Mouse (Mus musculus) right cerebral cortex, postnatal 36 days (tissue): Measurements from ENCODE around the gene Ube4b.

Source experiments
- DNase-seq, 2 experiments: peaks; one replicate each; pipeline ENCODE4 v3.0.0; 2022; ENCODE audit warnings: low spot score in 2 of 2, mixed read lengths in 1 of 2

The Ube4b gene

DNA sequence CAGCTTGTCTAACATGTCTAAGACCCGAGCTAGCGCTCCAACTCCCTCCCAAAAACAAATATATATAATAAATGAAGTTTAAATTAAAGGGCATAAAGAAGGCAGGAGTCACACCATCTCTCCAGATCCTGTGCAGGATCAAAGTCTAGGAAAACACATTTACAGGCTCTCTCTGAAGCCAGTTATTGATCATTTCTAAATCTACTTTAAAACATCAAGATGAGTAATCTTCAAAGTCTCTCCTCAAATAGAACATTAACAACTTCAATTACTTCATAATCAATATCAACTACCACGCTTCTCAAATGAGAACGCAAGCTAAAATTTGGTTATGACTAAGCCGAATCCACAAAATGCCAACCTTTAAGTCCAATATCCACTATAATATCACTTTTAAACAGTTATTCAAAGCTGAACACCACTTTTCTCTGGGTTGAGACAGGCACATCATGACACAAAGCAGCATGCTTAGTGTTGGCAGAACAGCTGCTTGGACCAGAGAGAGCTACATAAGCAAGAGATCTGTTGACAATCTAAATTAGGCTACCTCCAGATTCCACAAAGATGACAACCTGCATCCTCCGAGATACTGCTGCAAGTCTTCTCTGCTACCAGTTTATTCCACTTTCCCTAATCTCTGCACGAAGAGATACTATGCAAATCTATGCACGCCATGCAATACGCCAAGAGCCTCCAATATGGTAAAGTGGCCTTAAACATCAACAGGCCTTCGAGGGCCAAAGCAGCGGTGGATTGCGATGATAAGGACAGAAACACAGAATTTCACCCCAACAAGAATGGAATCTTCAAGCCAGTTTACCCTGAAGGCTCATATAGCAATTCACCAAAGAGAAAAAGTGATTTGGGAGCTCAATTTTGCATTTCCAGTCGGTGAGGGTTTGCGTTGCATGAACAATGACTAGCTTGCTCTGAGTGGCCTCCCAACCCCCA is 120.5 kb downstream of the Ube4b start:
- no peak for DNase-seq

DNA sequence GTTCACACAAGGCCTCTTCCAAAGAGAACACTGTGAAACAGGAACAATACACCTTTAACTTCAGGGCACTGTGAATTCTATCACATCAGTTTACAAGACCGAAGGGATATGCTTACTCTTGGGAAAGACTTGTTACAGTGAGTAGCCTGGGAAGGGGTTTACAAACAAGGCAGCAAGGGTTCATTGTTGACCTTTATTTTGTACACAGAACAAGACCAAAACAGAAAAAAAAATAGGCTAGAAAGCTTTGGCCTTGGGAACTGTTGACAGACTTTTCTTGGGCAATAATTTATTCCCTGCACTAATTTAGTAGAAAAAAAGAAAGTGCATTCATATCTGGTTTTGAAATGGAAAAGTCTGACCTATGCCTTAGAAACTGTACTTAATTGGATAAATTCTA is 122.1 kb downstream of the Ube4b start:
- DNase-seq, result no peak

DNA sequence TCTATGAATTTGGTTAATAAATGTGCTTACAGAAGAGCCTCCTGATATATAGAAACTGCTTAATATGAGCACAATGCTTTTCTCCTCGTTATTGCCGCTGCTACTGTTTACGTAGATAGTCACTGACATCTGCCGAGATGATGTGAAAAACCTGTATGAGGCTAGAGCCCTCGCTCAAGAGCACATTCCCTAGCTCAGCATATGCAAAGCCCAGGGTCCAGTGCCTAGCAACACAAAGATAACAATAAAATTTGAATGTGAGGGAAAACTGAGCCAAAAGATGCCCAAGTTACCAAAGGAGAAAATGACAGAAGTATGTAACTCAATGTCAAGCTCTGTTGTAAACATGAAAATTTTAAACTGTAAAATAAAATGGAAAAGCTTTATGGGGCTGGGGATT is 123.0 kb downstream of the Ube4b start:
- DNase-seq, result no peak

DNA sequence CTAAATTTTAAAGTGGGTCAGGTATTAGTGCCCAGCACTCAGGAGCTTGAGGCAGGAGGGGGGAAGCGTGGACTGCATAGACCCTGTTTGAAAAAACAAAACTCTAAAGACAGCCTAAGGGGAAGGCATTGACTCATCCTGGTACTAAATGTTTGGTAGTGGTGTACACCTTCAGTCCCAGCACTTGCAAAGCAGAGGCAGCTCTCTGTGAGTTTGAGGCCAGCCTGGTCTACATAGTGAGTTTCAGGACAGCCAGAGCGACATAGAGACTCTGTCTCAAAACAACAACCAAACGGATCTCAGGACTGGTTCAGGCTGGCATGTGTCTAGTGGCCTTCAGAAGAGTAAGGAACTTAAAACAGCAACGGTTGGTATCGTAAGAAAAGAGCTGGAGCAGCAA is 123.8 kb downstream of the Ube4b start:
- DNase-seq, result no peak

DNA sequence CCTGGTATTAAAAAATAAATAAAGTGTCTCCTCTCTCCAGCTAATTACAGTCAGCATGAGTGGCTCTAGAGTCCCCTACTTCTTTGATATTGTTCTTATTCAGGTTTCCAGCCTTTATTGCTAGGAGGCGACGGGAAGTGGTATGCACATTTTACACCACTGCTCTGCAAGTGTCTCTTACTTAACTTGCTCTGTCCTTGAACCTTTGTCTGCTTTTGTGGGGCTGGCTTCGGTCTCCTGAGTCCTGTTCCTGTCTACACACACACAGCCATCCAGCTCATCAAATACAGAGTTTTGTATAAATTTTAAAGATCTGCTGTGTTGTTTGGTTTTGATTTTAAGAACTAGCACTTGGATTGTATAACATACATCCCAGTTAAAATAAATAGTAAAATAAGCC is 124.4 kb downstream of the Ube4b start:
- no peak for DNase-seq

DNA sequence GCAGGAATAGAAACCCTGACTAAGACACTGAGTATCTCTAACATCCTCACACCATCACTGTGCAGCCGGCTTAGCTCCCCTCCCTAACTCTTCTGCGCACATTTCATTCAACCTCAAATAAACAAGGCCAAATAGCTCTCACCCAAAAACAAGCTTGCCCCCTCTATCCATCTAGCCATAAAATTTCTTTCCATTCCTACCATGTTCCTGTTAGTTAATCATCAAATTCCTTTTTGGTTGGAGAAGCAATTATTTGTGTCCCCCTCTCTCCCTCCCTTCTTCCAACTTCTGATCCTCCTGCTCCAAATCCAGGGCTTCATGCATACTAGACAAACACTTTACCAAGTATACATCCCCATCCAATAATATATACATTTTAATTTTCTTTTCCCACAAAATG is 130.0 kb downstream of the Ube4b start:
- DNase-seq, result no peak

DNA sequence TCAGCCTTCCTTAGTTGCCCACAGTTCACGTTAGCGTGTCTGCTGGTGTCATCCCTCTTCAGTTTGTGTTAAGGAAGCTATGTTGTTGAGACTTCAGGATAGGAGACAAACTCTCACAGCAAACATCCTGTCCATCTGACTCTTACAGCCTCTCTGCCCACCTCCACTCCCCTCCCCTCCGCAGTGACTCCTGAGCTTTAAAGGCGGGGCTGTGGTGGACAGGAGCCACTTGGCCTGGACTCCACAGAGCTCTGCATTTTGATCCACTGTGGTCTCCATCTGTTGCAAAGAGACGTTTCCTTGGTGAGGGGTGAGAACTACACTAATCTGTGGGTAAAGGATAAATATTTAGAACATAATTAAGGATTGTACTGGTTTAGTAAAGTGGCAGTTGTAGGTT is 133.6 kb downstream of the Ube4b start:
- no peak for DNase-seq

DNA sequence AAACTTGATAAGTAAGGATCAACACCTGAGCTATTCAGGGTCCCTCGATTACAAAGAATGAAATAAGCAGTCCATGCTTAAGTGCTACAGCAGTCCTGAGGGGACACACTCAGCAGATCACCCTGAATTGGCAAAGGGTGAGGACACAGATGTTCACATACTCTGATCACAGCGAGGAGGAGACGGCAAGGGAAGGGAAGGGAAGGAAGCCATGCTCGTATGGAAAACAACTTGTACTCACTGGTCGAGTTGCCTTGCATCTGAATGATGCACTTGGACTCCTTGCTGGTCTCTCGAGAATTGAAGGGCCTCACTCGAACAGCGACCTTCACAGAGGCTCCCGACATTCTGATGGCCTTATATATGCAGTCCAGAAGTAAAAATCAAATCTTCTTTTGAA is 135.5 kb downstream of the Ube4b start:
- no peak for DNase-seq

DNA sequence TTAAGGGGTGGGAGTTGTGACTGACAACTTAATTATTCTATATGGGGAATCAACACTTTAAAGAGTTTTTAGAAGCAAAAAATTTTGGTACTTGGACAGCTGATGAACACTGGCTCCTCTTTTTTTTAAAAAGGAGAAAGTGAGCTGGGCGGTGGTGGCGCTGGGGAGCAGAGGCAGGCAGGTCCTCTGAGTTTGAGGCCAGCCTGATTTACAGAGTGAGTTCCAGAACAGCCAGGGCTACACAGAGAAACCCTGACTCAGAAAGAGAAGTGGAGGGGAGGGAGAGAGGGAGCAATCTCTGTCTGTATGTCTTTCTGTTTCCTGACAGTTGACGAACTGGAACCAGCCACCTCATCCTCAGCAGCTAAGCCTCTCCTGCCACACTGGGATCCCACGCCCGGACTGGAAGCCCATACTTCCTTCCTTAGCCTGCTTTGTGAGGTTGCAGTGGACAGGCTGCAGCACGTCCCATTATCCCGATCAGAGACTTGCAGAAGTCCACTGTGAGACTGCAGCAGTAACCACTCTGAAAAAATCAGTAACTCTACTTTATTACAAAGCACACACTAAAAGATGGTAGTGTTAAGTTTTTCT is 136.3 kb downstream of the Ube4b start:
- DNase-seq, result no peak

DNA sequence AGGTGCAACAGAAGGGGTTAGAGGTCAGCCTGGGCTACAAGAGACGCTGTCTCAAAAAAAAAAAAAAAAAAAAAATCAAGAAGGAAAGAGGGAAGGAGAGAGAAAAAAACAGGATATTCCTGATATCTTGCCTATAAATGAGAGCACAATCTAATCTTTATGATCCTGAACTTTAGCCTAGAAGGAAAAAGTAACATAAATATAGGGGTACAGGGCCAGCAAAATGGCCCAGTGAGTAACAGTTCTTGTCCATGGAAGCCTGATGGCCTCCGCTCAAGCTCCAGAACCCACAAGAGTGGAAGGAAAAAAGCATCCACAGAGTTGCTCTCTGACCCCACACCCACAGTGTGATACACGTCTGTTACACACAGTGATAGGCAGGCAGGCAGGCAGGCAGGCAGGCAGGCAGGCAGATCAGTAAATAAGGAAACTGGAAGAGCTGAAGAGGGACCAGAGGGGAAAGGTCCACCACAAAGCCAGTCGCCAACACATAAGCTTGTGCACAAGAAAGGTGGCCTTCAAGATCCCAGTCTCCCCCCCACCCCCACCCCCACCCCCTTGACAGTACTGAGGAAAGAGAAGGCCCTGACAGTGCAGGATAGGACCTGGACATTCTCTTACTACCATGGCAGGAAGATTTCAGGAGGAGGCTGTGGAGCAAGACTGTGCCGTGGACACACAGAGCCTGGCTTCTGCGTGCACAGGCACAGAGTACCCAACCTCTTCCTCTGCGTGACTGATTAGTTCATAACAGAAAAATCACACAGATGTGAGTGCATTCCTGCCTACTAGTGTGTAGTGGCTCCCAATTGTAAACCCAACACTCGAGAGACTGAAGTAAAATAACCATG is 140.0 kb downstream of the Ube4b start:
- DNase-seq, result no peak

DNA sequence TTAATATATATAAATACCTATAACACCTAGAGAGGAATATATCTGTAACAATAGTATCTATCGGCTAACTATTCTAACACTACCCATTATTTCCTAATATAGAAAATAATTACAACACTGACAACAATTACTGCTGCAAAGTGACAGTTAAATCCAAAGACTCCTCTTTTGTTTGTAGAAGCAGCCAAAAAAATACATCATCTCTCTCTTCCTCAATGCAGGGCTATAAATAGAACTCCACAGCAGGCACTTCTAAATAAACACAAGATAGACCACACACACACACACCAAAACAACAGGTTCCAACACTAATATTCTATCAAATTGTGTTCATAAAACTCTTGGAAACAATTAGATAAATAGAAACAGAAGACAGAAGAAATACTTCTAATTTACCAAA is 140.9 kb downstream of the Ube4b start:
- DNase-seq, result no peak

DNA sequence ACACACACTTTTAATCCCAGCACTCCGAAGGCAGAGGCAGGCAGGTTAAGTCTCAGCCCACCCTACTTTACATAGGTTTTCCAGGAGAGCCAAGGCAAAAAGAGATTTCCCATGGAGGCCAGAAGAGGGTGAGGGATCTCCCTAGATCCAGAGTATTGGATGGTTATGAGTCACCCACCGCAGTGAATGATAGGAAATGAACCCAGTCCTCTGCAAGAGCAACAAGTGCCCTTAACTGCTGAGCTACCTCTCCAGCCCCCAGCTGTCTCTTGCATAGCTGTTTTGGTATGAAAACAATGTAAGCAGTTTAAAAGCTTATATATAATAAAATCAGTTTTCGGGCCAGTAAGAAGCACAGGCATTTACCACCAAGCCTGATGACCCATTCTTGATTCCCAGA is 143.5 kb downstream of the Ube4b start:
- no peak for DNase-seq

DNA sequence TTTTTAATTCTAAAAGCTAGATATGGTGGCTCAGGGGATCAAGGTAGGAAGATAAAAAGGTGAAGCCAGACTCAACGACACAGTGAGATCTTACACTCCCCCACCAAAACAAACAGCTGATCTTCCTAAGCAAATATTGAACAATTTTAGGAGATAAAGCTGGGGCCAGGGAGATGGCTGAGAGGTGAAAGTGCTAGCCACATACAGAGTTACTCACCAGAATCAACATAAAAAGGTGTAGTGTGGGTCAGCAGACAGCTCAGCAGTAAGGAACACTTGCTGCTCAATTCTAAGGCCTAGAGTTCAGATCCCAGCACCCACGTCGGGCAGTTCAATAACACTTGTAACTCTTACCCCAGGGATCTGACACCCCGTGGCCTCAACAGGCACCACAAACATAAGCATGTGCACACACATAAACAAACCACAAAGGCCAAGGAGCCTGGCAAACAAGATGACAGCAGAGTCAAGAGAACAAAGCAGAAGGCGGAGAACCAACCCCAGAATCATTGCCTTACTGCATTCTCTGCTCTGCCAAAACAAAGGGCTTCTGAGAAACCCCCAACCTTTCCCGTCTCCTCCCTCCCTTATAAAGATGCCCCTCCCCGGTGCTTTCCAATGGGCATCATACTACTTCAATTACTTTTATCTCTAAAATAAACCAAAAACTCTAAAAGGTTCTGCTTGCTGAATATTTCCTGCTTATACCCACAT is 144.4 kb downstream of the Ube4b start:
- DNase-seq, result no peak
